Mouse (Mus musculus) WW6 (cell line): ENCODE measurements around the gene Olfr455.

Experiments used
- DNase-seq: peaks from one replicate; pipeline ENCODE4 v3.0.0-alpha.2; 2013; ENCODE audit warnings: low read depth, low spot score

Gene Olfr455

DNA sequence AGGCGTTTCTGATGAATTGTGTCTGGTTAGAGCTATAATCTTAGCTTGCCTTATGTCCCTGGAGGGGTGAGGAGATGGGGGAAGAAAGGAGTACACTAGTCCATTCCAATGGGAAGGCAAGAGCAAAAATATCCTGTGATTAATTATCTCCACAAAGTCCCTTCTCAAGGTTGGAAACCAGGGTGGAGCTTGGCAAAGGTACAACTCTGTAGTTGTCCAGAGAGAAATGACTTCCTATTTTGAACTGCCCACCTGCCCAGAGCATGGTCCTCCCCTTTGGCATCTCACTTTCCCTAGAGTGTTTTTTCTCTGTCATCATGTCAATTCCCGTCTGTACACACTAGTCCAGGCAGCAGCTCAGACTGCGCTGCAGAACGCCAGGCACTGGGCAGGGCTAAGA is at the start of gene Olfr455:
Gene Olfr455, minus strand, starts transcription at position 127 of the 400 bp plus-strand sequence.
- no peak for DNase-seq

DNA sequence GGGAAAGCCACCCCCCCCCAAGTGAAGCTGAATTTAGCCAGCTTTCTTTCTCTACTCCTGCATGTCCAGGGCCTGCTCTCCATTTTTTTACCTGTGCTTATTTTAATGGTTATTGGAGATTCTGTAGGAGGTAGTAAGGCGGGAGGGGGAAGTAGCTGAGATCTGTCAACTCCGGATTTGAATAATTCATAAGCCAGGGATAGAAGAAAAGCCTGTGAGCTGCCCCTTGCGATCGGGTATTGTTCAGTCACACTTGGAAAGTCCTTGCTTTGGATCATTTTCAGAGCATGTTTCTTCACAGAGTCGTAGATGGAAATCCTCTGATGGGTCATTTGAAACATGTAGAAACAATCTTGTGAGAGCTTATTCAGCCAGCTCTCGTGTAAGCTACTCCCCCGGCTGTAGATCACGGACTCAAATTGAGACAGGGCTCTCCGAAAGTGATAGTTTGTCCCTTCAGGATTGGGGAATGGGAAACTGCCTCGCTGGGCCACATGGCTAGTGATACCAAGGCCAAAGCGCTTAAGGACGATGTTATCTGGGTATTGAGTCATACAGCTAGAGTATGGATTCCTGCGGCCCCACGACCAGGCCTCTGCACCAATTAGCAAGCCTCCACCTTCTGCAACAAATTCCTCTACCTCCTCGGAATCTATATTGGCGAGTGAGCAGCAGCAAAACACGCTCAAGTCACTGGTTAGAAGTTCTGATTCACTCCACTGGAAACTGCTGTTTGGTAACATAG is 45.9 kb upstream of the Olfr455 start:
- DNase-seq: no peak

DNA sequence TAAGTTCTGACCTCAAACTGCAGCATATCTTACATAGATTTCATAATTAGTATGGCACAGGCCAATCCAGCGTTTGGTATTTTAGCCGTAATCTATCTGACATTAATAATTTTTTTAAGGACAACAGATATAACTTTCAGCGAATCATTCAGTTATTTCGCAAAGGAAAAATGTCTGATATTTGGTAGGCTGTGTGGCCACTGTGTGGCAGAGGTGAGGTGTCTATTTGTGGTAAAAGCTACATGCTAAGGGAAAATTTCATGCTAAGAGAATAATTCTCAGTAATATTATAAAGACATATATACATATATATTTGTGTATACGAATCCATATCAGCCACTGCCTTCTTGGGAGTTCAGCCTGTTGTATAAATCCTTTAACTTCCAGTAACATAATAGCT is 39.2 kb upstream of the Olfr455 start:
- DNase-seq: no peak

DNA sequence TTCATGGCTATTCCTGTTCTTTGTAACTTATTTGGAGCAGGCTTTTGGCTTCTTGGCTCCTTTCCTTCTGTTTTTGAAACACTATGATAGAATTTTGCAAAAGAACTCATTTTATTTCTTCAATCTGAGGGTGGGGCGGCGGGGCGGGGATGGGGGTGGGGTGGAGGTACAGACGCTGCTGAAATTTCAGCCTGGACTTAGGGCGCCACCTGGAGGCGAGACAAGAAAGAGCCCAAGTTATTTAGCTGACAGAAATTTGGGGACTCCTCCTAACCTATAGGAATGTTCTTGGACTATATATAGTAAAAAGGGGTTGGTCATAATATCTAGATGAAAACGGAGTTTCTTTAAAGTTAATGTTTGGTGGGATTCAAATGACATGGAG is 36.1 kb upstream of the Olfr455 start:
- peak; percentile 3 for DNase-seq

DNA sequence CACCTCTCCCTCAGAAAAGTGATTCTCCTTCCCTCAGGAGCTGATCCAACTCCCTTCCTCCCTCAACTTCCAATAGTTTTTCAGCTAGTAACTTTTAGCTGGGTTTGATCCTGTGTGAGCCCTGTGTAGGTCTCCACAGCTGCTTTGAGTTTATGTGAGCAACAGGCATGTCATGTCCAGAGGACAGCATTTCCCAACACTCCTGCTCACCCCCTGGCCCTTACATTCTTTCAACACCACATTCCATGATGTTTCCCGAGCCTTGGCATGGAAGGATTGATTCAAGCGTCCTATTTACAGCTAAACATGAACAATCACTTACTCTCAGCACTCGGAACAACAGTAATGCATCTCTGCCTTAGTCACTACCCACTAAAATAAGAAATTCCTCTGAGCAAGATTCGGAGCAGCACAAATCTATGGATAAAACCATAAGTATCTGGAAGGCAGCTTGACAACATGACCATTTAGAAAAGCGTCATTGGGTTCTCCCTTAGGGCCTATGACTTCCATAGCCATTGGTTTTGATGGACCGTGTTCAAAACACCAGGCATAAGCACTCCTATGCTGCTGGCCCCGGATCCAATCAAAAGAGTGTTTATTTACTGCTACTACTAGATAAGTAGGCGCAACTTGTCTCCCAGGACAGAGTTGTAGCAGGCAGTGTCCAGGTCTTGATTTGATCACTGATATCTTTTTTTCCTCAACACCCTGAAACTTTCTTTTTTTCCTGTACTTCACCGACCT is 35.5 kb upstream of the Olfr455 start:
- DNase-seq: no peak

DNA sequence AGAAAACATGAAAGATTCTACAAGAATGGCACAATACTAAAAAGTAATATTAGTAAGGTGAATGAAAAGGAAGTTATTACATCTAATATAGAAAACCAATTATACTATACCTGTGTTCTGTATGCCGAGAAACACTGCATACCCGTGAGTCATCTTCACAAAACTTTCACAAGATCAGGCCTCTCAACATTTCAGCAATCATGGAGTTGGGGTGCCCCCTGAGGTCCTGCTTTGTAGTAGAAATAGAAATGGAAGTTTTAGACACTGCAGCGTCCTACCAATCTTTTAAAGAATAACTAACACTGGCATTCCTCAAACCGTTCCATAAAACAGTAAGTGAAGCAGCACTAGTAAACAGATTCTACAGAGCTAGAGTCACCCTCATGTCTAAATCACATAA is 31.3 kb upstream of the Olfr455 start:
- no peak for DNase-seq

DNA sequence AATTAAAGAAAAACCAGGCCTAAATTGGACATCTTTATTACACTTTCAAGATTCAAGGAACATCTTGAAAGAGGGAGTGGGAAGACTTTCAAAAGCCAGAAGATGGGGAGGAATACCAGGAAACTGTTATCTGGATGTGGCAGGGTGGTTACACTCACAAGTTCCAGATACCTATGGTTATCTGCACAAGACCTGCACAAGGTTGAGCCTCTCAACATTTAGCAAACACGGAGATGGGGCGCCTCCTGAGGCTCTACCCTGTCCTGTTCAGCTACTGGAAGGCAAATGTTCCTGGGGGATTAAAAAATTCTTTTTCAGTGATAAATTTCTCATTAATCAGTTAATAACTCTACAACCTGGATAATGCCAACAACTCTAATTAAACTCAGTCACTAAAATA is 30.0 kb upstream of the Olfr455 start:
- DNase-seq: no peak

DNA sequence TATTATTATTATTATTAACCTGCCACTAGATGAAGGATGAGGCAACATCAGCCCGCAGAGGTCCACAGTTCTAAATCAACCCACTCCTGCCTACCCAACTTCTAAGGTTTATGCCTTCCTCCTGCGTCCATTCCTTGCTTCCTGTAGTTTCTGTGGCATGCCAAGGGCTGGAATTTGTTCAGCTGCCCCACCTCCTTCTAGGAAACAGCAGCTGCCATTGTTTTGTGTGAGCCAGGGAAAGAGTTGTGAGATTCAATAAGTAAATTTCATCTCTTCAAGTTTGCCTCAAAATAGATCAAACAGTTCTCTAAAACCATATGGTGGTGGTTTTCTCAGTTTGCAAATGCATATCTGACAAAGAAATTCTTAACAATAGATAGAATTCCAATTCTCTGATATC is 20.8 kb upstream of the Olfr455 start:
- no peak for DNase-seq

DNA sequence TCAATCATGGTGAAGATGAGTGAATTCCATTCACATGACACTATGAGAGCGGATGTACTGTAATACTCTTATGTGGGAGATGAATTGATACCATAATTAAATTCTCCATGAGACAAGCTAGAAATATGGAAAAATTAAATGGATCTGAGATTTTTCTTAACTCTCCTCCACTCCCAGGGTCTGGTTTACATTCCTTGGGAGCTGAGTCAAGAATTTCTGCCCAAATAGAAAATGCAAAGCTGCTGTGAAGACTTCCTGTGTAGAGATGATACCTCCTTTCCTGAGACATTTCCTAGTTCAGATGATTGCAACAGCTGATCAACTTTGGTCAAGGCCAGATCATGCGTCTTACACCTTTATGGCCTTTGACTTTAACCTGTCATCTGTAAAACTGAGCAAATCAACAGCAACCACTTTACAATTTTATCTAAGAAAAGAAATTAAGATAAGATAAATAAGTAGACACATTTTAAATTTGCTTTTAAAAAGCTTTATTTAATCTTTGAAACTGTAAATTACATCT is 18.8 kb upstream of the Olfr455 start:
- no peak for DNase-seq

DNA sequence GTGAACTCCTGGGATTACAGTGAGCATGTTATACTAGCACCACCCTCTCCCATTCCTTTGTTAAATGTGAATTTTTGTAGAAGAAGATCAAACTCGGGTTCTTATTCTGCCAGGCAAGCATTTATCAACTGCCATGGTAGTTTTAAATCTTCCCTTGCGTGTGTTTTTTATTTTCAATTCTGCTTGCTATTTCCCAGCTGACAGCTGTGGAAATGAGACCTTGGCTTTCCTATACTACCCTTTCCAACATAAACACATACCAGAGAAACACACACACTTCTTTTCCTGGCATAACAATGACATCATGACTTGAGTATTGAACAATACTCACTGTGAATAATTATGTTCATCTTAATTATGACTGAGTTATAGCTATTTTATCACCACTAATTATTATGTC is 14.9 kb upstream of the Olfr455 start:
- DNase-seq: no peak

DNA sequence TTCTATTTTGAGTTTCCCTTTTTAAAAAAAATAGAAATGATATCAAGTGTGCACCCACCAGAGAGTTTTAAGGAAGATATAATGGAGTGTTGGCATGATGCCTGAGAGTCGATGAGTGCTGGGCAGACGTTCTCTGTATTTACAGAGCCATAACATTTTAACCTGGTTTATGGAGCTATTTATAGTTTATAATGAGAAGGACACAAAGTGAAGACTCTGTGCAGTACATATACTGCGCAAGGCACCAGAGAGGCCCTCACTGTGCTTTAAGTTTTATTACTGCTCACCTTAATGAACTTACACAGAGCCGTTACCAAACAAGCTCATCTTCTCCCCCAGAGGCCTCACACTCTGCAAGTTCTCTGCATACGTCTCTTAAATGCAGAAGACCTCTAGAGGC is 13.5 kb upstream of the Olfr455 start:
- DNase-seq: no peak

DNA sequence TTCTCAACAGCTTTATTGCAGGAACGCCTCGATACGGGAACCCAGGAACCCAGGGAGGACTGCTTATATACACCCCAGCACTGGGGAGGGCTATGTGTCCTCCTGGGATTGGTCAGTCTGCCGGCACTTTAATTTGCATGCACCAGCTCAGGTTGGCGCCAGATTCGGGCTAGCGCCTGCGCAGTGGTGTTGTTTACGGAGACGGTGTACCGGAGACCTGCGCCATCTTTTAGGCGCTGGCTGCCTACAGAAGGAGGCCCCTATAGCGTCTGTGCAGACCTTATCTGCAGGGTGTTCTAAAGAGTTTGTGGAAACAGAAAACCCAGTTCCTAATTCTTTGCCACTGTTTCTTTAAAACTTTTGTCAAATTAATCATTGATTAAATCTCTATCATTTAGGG is 11.3 kb upstream of the Olfr455 start:
- no peak for DNase-seq

DNA sequence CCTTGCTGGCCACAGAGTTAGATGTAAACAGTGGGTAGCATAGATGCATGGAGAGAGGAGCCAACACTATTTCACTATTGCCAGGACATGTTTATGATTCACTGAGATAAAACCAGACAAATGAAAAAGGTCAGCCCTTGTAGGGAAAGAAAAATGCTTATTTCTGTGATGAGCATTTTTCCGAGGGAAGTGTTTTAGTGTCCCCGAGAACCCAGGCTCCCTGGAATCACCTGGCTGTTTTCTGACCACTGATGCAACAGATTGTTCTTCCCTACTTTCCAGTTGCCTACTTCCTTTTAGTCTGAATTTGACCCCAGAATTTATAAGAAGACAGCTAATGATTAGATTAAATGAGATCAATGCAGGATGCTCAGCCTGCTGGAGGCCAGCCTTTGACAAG is 1.2 kb downstream of the Olfr455 start:
- no peak for DNase-seq

DNA sequence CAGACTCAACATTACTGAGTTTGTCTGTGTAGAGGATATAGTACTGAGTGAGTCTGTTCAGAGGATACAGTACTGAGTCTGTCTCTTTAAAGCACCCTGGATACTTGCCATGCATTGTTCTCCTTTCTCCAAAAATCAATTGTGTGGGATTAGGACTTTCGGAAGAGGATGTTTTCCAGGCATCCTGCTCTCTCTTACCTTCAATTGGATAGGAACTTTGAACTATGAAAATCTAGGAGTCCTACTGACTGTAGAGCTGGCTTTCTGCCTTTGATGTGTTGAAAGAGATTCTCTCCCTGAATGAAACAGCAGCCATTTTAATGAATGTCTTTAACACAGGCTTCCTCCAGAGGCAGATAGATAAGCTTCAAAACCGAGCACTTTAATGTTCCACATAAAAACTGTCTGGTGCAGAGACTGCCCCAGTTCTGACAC is 1.9 kb downstream of the Olfr455 start:
- no peak for DNase-seq

DNA sequence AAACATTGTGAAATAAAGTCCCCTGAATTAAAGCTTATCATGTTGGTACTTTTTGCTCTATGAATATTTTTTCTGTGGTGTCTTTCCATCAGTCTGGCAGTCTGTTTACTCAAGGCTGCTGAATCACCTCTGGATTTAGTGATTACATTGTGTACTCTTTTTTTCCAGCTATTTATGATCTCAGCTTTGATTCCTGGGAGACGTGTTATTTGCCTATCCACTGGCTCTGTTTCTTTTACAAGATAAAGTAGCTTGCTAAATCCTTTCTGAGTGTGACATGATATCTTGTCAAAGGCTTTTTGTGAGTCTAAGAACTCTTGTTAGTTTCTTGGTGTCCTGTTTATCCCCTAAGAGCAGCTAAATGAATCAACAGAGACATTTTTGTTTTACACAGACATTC is 2.5 kb downstream of the Olfr455 start:
- DNase-seq: no peak

DNA sequence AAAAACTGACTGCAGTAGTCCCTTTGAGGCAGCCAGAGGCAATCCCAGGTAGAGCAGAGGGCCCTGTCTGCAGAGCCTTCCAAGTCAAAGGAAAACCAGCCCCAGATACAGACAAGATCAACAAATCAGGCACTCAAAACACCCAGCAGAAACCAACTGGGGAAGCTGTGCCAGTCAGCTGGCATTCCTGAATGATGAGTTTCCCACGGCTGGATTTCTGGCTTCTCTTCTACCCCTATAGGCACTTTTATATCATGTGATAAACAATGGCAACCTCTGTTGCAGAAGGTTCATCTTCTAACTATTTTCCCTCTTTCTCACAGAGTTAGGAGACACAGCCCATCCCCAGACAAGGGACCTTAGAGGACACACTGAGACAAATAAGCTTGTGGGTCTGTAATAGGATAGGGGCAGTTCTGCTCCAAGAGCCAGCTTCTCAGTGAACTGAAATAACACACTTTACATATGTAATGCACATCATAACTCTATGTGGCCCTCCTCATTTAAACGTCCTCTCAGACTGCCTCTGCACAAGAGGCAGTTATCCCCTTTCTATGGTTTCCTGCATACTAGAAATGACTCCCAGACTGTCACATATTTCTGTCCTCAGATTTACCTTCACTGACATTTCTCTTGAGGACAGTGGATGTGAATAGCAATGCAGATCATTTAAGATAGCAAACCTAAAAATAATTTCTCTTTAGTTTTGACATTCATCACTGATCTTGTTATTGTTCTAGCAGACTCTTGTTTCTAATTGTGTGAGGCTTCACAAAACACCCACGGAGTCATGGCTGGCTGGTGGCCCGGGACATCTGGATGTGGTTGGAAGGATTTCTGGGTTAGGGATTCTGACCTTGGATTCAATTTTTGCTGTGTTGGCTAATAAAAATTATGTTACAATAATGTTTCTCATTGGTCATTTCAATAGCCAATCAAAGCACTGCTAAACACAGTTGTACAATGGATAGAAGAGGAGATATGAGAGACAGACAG is 5.1 kb downstream of the Olfr455 start:
- DNase-seq: no peak

DNA sequence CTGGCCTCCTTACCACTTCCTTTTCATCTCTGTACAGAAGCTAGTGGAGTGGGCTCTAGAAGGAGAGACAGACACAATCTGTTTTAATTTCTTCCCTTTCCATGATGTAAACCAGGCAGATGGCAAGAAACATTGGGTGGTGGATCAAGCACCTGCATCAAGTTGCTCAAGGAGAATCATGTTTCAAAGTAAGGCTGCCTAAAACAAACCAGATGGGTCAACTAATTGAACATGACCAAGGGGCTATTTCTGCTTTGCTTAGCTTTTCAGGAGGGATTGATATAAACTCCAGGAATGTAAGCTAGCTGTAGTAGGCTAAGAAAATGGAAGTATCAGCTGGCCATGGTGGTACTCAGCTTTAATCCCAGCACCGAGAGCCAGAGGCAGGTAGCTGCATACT is 6.7 kb downstream of the Olfr455 start:
- DNase-seq: no peak

DNA sequence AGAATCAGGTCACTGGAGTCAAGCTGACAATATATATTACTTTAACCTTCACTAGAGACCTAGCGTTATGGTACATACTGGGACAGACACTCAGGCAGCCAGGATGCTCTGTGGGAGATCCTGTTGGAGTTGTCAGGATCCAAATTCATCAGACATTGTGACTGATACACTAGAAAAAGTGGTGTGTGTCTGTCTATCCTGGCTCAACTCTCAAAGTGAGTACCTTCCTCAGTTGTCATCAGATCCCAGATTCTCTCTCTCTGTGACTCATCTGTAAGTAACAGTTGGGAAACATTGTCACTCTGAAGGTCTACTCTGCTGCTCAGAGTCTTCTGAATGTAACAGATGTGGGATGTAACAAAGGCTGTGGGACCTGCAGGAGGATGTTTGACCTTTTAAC is 7.7 kb downstream of the Olfr455 start:
- no peak for DNase-seq

DNA sequence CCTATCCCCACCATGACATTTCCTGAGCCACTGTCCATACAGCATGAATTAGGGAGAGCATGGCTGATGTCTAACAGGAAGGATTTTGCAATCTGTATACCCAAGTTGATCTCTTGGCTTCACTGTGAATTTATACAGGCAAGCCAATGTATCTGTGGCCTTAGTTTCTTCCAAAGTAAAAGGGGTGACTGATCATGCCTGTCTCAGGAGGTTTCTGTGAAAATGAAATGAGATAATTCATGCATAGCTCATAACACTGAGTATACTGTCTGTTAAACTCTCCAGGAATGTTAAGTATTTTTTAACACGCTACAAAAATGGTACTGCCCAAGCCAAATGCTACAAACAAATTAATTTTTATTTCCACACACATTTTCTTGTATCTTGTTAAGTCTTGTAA is 33.9 kb downstream of the Olfr455 start:
- DNase-seq: no peak

DNA sequence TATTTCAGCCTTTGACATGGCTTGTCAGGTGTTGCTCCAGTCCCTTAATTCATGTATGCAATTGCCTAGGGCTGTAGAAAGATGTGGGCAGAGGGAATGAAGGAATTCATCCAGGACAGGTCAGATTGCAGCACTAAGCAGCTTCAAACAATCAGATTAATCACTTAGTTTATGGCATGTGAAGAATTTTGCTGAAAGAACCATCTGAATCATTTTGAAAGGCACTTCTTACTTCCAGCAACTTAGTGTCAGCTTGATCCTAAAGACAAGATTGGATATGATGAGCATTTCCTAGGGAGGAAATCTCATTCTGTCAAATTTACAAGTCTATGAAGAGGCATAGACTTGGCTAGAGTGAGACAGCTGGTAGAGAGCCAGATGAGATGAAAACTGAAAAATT is 38.1 kb downstream of the Olfr455 start:
- no peak for DNase-seq

DNA sequence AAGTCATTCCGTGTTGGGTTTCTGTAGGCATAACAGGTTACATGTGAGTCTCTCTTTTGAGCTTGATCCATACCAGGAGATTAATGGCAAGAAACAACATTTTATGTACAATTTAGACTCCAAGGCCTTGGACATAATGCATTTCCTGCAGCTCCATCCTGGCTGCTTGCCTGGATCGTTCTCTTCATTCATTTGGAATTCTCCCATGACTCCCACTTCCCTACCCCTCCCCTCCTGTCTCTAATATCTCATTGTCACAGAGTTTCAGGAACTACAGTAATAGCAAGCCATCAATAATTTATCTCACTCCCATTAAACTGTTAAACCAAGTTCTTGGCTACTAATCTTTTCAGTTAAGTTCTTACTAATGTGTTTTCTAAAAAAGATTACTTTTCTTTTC is 43.9 kb downstream of the Olfr455 start:
- no peak for DNase-seq

DNA sequence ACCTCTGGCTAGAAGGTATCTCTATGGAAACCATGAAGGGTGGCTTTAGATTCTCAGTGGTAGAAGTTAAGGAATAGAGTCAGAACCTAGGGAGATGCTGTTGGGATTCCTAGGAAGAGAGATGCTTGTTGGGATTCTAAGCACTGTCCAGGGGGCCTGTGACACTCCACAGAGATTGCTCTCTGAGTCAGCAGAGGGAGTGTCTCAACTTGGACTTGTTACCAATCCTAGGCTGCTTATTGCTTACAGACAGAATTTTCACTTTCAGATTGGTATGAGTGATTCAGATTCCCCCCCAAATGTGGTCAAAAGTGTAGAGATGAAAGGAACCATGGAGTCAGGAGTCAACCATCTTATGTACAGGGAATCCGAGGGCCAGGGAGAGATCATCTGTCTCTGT is 57.7 kb downstream of the Olfr455 start:
- DNase-seq: no peak
